ENCODE assay signal across 8 mouse cellular contexts in the genomic region with DNA sequence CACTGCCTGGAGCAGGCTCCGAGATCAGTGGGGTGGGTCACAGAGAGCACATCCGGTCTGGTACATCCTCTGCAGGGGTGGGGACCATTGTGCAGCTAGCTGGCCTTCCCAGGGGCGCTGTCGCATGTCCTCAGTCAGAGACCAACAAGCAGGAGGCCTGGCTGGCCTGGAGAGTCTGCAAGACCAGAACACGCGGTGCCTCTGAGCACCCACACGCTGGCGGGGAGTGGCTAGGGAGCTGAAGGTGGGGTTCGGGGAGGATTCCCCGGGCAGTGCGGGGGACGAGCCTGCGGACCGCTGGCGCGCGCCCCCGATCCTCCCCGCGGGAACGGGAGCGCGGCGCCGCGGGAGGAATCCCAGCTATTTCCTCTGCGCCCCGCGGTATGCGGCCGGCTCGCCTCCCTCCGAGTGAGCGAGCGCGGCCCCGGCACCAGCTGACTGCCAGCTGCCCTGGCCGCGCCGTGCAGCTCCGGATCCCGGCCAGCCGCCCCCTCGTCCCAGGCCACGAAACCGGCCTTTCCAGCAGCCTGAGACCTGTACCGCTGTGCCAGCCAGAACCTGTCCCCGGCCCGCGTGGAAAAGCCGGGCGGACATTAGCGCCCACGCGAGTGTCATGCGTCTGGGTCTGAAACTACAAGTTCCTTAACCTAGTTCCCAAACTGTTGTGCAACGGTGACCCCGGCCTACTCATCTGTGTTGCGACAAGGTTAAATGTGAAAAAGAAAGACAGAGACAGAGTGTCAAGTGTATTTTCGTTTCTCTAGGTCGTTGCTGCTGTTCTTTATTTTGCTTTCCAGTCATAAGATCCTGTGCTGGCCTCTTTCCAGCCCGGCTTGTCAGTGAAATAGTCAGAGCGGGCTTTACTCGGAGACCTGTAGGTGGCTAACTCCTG.
DNase-seq lines count a peak whose midpoint lies in the region; ATAC-seq and TF ChIP-seq lines count a peak whose summit lies in the region.

No protein-coding gene starts in this region.

- peak; percentile 88; the same call in 1 of the 2 replicates for TF ChIP-seq POLR2A in bone marrow, adult 2 months (IDR thresholded peaks at IDR 0.05; ENCODE audit: borderline replicate concordance, control insufficient read depth, low read depth, low read length)

- no peaks in the 10 kb centered on the region for H3K27me3 ChIP-seq in forebrain, embryonic 14.5 days (replicated peaks; ENCODE audit: control insufficient read depth, insufficient read depth, low read length)
- H3K27me3 ChIP-seq in heart, postnatal 0 days (ENCODE audit: control insufficient read depth, insufficient read depth, low read length) = no peaks in the 10 kb centered on the region
- no peaks in the 10 kb centered on the region for H3K27me3 ChIP-seq in neural tube, embryonic 13.5 days

- H3K36me3 ChIP-seq in forebrain, embryonic 14.5 days (ENCODE audit: control insufficient read depth, insufficient read depth, low read length) = no peaks in the 10 kb centered on the region
- no peaks in the 10 kb centered on the region for H3K36me3 ChIP-seq in heart, postnatal 0 days (replicated peaks; ENCODE audit: control insufficient read depth, insufficient read depth, low read length)
- no peaks in the 10 kb centered on the region for H3K36me3 ChIP-seq in neural tube, embryonic 13.5 days

- ATAC-seq in forebrain, embryonic 14.5 days = peak; percentile 82
- peak; percentile 87 for ATAC-seq in heart, postnatal 0 days (ENCODE audit: insufficient read depth, low read depth)
- peak; percentile 73 for ATAC-seq in neural tube, embryonic 13.5 days (ENCODE audit: low read depth)

- peak overlapping the region; percentile 76 for H3K9ac ChIP-seq in forebrain, embryonic 14.5 days (ENCODE audit: low read length)
- H3K9ac ChIP-seq in heart, postnatal 0 days (replicated peaks; ENCODE audit: low read depth, low read length) = peak overlapping the region; percentile 75
- H3K9ac ChIP-seq in neural tube, embryonic 13.5 days = peak overlapping the region; percentile 74

- peak overlapping the region; percentile 57 for H3K4me3 ChIP-seq in bone marrow, adult 2 months (replicated peaks; ENCODE audit: control insufficient read depth, low read depth, low read length)
- peak overlapping the region; percentile 45 for H3K4me3 ChIP-seq in forebrain, embryonic 14.5 days (ENCODE audit: low read depth, low read length)
- peak overlapping the region; percentile 53 for H3K4me3 ChIP-seq in heart, postnatal 0 days (ENCODE audit: low read depth, low read length)
- peak overlapping the region; percentile 46 for H3K4me3 ChIP-seq in neural tube, embryonic 13.5 days

- peak; percentile 72 for TF ChIP-seq EP300 in heart, postnatal 0 days (IDR thresholded peaks at IDR 0.05; ENCODE audit: low read depth)

- peak overlapping the region; percentile 90 for H3K4me2 ChIP-seq in forebrain, embryonic 14.5 days (ENCODE audit: low read length)
- peak overlapping the region; percentile 77 for H3K4me2 ChIP-seq in heart, postnatal 0 days (ENCODE audit: low read depth, low read length)
- peak overlapping the region; percentile 78 for H3K4me2 ChIP-seq in neural tube, embryonic 13.5 days

- no peak for TF ChIP-seq CTCF in bone marrow, adult 2 months (IDR thresholded peaks at IDR 0.05; ENCODE audit: control insufficient read depth, insufficient read depth, low read length)
- TF ChIP-seq CTCF in heart, postnatal 0 days (IDR thresholded peaks at IDR 0.05; ENCODE audit: low read depth) = peak; percentile 30

- H3K4me1 ChIP-seq in bone marrow, adult 2 months (ENCODE audit: control insufficient read depth, insufficient read depth, low read length) = peaks cover 12% of the 10 kb centered on the region
- H3K4me1 ChIP-seq in forebrain, embryonic 14.5 days (ENCODE audit: control insufficient read depth, insufficient read depth, low read length) = peaks cover 6% of the 10 kb centered on the region; the same call in 1 of the 2 replicates
- H3K4me1 ChIP-seq in heart, postnatal 0 days (ENCODE audit: control insufficient read depth, insufficient read depth) = peaks cover 28% of the 10 kb centered on the region
- peaks cover 26% of the 10 kb centered on the region for H3K4me1 ChIP-seq in neural tube, embryonic 13.5 days (replicated peaks)

- DNase-seq in CD4-positive, CD25-positive, alpha-beta regulatory T cell, adult 2 months (ENCODE audit: low read depth, low spot score) = peak; percentile 66
- DNase-seq in forebrain, embryonic 14.5 days (ENCODE audit: low spot score) = peak; percentile 77
- peak; percentile 87 for DNase-seq in heart, postnatal 0 days (ENCODE audit: low spot score)
- peak; percentile 78 to 86 for DNase-seq in kidney, postnatal 36 days
- DNase-seq in lung, adult 18-20 months = peak; percentile 84 to 85
- peak; percentile 41 for DNase-seq in telencephalon, adult 2 months (ENCODE audit: low read depth, low spot score)

- 1% methylated on average over 64 of the region's 64 CpGs for WGBS in bone marrow, adult 2 months
- 3% methylated on average over 63 of the region's 64 CpGs for WGBS in forebrain, embryonic 14.5 days
- under 1% methylated on average over 64 of the region's 64 CpGs for WGBS in heart, postnatal 0 days
- WGBS in neural tube, embryonic 13.5 days = 6% methylated on average over 57 of the region's 64 CpGs

- H3K27ac ChIP-seq in bone marrow, adult 2 months (ENCODE audit: control insufficient read depth, insufficient read depth, low read depth, low read length, poor library complexity) = peak overlapping the region; percentile 96
- peak overlapping the region; percentile 39 for H3K27ac ChIP-seq in forebrain, embryonic 14.5 days (ENCODE audit: low read depth, low read length)
- H3K27ac ChIP-seq in heart, postnatal 0 days (ENCODE audit: low read depth) = peak overlapping the region; percentile 96
- H3K27ac ChIP-seq in neural tube, embryonic 13.5 days (replicated peaks) = peak overlapping the region; percentile 84

- H3K9me3 ChIP-seq in forebrain, embryonic 14.5 days (replicated peaks; ENCODE audit: control insufficient read depth, low read length) = no peaks in the 10 kb centered on the region
- no peaks in the 10 kb centered on the region for H3K9me3 ChIP-seq in heart, postnatal 0 days (replicated peaks; ENCODE audit: control insufficient read depth, low read length)
- H3K9me3 ChIP-seq in neural tube, embryonic 13.5 days = no peaks in the 10 kb centered on the region

Comparison
In these comparisons a context has a peak if more than half of its experiments do, and no peak if none do; other contexts are left out.
1. Peak in every context shown above with its lines: DNase-seq, ATAC-seq, H3K4me3 ChIP-seq and H3K27ac ChIP-seq.
2. H3K27ac ChIP-seq: peak in every context shown above with its lines; median percentile 96 in bone marrow, adult 2 months; 96 in heart, postnatal 0 days; 84 in neural tube, embryonic 13.5 days; 39 in forebrain, embryonic 14.5 days.